Mouse (Mus musculus): ENCODE data around the gene Marc2. TPM values are rescaled to one million over a fixed set of nuclear protein-coding genes. Genes with fewer than 3 reads are reported as not detected.

Marc2 gene
- polyA plus RNA-seq, 1 experiment from 2014 or later, result 213 TPM

- WGBS, result 22% methylated on average over 3 of the region's 3 CpGs
- ATAC-seq (peak; percentile 60), DNase-seq (ENCODE audit: low spot score) (peak; percentile 49)
- Histone ChIP-seq H3K4me3 (ENCODE audit: low read depth, low read length) (no peak overlapping the region), H3K4me2 (replicated peaks; ENCODE audit: low read depth, low read length) (no peak overlapping the region), H3K36me3 (ENCODE audit: insufficient read depth, low read length) (no peaks in the 10 kb centered on the region), H3K9me3 (ENCODE audit: low read length) (no peaks in the 10 kb centered on the region), H3K27me3 (replicated peaks; ENCODE audit: insufficient read depth, low read length) (no peaks in the 10 kb centered on the region), H3K27ac (ENCODE audit: low read length) (peak overlapping the region; percentile 54), H3K4me1 (ENCODE audit: insufficient read depth, low read depth, low read length) (no peaks in the 10 kb centered on the region), H3K9ac (replicated peaks; ENCODE audit: low read depth) (no peak overlapping the region)
- TF ChIP-seq CTCF (IDR thresholded peaks at IDR 0.05), result no peak
- peak; percentile 45; the same call in 1 of the 2 replicates for TF ChIP-seq EP300 (IDR thresholded peaks at IDR 0.05)
Observed at GRCm38 (mm10) chr1:184860276-184860675, 14.0 kb upstream of the Marc2 start.

GRCm38 (mm10) chr1:184858253-184858652, 12.0 kb upstream of the Marc2 start:
- no peaks in the 10 kb centered on the region for H3K9me3 ChIP-seq (ENCODE audit: low read length)
- H3K4me2 ChIP-seq (replicated peaks; ENCODE audit: low read depth, low read length), result no peak overlapping the region
- no peak for DNase-seq (ENCODE audit: low spot score)
- H3K4me3 ChIP-seq (ENCODE audit: low read depth, low read length), result no peak overlapping the region
- H3K27me3 ChIP-seq (replicated peaks; ENCODE audit: insufficient read depth, low read length), result no peaks in the 10 kb centered on the region
- no peak overlapping the region for H3K27ac ChIP-seq (ENCODE audit: low read length)
- no peaks in the 10 kb centered on the region for H3K36me3 ChIP-seq (ENCODE audit: insufficient read depth, low read length)
- no peak for TF ChIP-seq EP300 (IDR thresholded peaks at IDR 0.05)
- no peak for TF ChIP-seq CTCF (IDR thresholded peaks at IDR 0.05)
- 64% methylated on average over 1 of the region's 1 CpGs for WGBS
- H3K4me1 ChIP-seq (ENCODE audit: insufficient read depth, low read depth, low read length), result no peaks in the 10 kb centered on the region
- peak; percentile 63 for ATAC-seq
- no peak overlapping the region for H3K9ac ChIP-seq (replicated peaks; ENCODE audit: low read depth)

- WGBS, result 79% methylated on average over 9 of the region's 9 CpGs
Observed at GRCm38 (mm10) chr1:184857216-184857615, 11.0 kb upstream of the Marc2 start.

GRCm38 (mm10) chr1:184853922-184854321, 7.7 kb upstream of the Marc2 start:
- Histone ChIP-seq H3K4me2 (replicated peaks; ENCODE audit: low read depth, low read length) (peak overlapping the region; percentile 40; the same call in 1 of the 2 replicates), H3K27ac (ENCODE audit: low read length) (peak overlapping the region; percentile 81), H3K4me3 (ENCODE audit: low read depth, low read length) (no peak overlapping the region), H3K27me3 (replicated peaks; ENCODE audit: insufficient read depth, low read length) (no peaks in the 10 kb centered on the region), H3K9me3 (ENCODE audit: low read length) (no peaks in the 10 kb centered on the region), H3K4me1 (ENCODE audit: insufficient read depth, low read depth, low read length) (no peaks in the 10 kb centered on the region), H3K9ac (replicated peaks; ENCODE audit: low read depth) (no peak overlapping the region), H3K36me3 (ENCODE audit: insufficient read depth, low read length) (no peaks in the 10 kb centered on the region)
- TF ChIP-seq EP300 (IDR thresholded peaks at IDR 0.05) (no peak), CTCF (IDR thresholded peaks at IDR 0.05) (no peak)
- WGBS, result 20% methylated on average over 3 of the region's 3 CpGs
- ATAC-seq (no peak), DNase-seq (ENCODE audit: low spot score) (no peak)

More at GRCm38 (mm10) chr1:184857216-184857615, 11.0 kb upstream of the Marc2 start:
- no peaks in the 10 kb centered on the region for H3K9me3 ChIP-seq (ENCODE audit: low read length)
- no peaks in the 10 kb centered on the region for H3K36me3 ChIP-seq (ENCODE audit: insufficient read depth, low read length)
- no peak overlapping the region for H3K9ac ChIP-seq (replicated peaks; ENCODE audit: low read depth)
- H3K27me3 ChIP-seq (replicated peaks; ENCODE audit: insufficient read depth, low read length), result no peaks in the 10 kb centered on the region
- TF ChIP-seq EP300 (IDR thresholded peaks at IDR 0.05) (no peak), CTCF (IDR thresholded peaks at IDR 0.05) (no peak)
- no peak overlapping the region for H3K4me2 ChIP-seq (replicated peaks; ENCODE audit: low read depth, low read length)
- no peak overlapping the region for H3K27ac ChIP-seq (ENCODE audit: low read length)
- DNase-seq (ENCODE audit: low spot score) (no peak), ATAC-seq (no peak)
- no peak overlapping the region for H3K4me3 ChIP-seq (ENCODE audit: low read depth, low read length)
- no peaks in the 10 kb centered on the region for H3K4me1 ChIP-seq (ENCODE audit: insufficient read depth, low read depth, low read length)

- no peak for TF ChIP-seq EP300 (IDR thresholded peaks at IDR 0.05)
- TF ChIP-seq CTCF (IDR thresholded peaks at IDR 0.05), result peak; percentile 95
- no peaks in the 10 kb centered on the region for H3K36me3 ChIP-seq (ENCODE audit: insufficient read depth, low read length)
- H3K4me2 ChIP-seq (replicated peaks; ENCODE audit: low read depth, low read length), result peak overlapping the region; percentile 40
- peak; percentile 80 for ATAC-seq
- 6% methylated on average over 5 of the region's 5 CpGs for WGBS
- H3K4me1 ChIP-seq (ENCODE audit: insufficient read depth, low read depth, low read length), result no peaks in the 10 kb centered on the region
- no peak overlapping the region for H3K9ac ChIP-seq (replicated peaks; ENCODE audit: low read depth)
- H3K27me3 ChIP-seq (replicated peaks; ENCODE audit: insufficient read depth, low read length), result no peaks in the 10 kb centered on the region
- peak; percentile 93 for DNase-seq (ENCODE audit: low spot score)
- H3K9me3 ChIP-seq (ENCODE audit: low read length), result no peaks in the 10 kb centered on the region
- H3K4me3 ChIP-seq (ENCODE audit: low read depth, low read length), result no peak overlapping the region
- peak overlapping the region; percentile 81 for H3K27ac ChIP-seq (ENCODE audit: low read length)
Observed at GRCm38 (mm10) chr1:184853339-184853738, 7.1 kb upstream of the Marc2 start.

- Histone ChIP-seq H3K27ac (ENCODE audit: low read length) (peak overlapping the region; percentile 77), H3K4me1 (ENCODE audit: insufficient read depth, low read depth, low read length) (no peaks in the 10 kb centered on the region), H3K9ac (replicated peaks; ENCODE audit: low read depth) (no peak overlapping the region), H3K27me3 (replicated peaks; ENCODE audit: insufficient read depth, low read length) (no peaks in the 10 kb centered on the region), H3K4me3 (ENCODE audit: low read depth, low read length) (0 out of 2 replicates have a peak overlapping the region, but pooled peaks have one; percentile 8), H3K9me3 (ENCODE audit: low read length) (no peaks in the 10 kb centered on the region), H3K4me2 (replicated peaks; ENCODE audit: low read depth, low read length) (peak overlapping the region; percentile 34), H3K36me3 (ENCODE audit: insufficient read depth, low read length) (no peaks in the 10 kb centered on the region)
- TF ChIP-seq EP300 (IDR thresholded peaks at IDR 0.05) (no peak), CTCF (IDR thresholded peaks at IDR 0.05) (peak; percentile 93)
- WGBS, result 8% methylated on average over 31 of the region's 31 CpGs
- peak; percentile 91 for ATAC-seq
- DNase-seq (ENCODE audit: low spot score), result peak; percentile 94
Observed at GRCm38 (mm10) chr1:184851741-184852618, 5.7 kb upstream of the Marc2 start.
